Mouse (Mus musculus) brown adipose tissue, adult 24 weeks (tissue): ENCODE measurements around the gene Ifngr1. TPM values are rescaled to one million over a fixed set of nuclear protein-coding genes. Genes with fewer than 3 reads are reported as not detected.

ENCODE experiments used
- H3K27ac ChIP-seq: fragments of 200-500 bp; replicated peaks from 2 replicates; pipeline ENCODE4 v1.5.1; 2012; ENCODE audit warnings: low read depth, mild to moderate bottlenecking, low read length
- H3K4me1 ChIP-seq: fragments of 200-500 bp; 2 replicates; pipeline ENCODE4 v1.6.1; 2012; ENCODE audit warnings: low read length, mixed read lengths; ENCODE audit not compliant: control insufficient read depth, insufficient read depth, insufficient read length
- H3K4me3 ChIP-seq: fragments of 200-500 bp; 2 replicates; pipeline ENCODE4 v1.5.1; 2012; ENCODE audit warnings: low read depth, mild to moderate bottlenecking, low read length, moderate library complexity; ENCODE audit not compliant: insufficient read depth
- polyA plus RNA-seq: library from polyadenylated mRNA; stranded (reverse); fragments of >200 nt; gene quantifications from 2 replicates; pipeline ENCODE4 v1.2.4, GENCODE M21; 2012; ENCODE audit not compliant: missing spikeins, insufficient read depth, insufficient read length

Gene Ifngr1
- polyA plus RNA-seq, 1 experiment = 46.2 TPM

DNA sequence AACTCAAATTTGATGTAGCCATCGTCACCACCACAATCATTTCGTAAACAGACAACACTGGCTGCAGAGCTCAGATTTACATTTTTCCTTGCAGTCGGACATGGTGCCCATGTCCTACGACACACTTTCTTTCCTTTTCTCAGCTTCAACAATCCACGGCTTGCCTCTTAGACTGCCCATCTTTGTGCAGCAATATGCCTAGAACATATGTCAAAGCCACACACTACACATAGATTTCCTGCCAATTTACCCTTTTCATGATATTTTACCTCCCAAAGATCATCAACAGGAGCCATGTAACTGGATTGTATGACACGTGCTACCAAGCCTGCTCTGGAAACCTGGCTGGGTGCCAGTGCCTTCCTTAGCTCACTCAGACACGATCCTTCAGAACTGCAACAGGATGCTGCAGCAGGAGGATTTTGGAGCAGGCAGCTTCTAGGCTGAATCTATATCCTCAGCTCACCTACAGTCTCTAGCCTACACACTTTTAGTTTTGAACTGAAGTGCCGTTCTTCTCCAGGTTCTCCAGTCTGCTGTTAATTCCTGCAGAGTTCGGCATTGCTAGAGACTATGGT lies 13.3 kb upstream of the Ifngr1 start:
- Histone ChIP-seq H3K4me1 (peaks cover 5% of the 10 kb centered on the region; the same call in 1 of the 2 replicates), H3K27ac (0 out of 2 replicates have a peak overlapping the region, but pooled peaks have one; percentile 39), H3K4me3 (no peak overlapping the region)

DNA sequence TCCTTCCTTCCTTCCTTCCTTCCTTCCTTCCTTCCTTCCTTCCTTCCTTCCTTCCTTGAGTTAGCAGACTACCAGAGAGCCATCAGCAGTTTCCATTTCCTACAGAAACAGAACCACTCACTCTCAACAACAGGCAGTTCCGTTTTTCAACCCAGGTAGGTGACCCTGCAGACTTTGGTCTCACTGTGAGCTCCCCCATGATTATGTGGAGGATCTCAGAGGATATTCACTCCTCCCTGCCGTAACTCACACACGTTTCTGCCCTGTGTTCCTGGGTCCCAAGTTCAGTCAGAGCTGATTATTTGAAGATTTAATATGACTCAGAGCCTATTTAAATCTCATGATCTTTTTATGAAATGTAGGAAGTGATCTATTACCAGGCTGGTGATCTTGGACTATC lies 11.1 kb upstream of the Ifngr1 start:
- peaks cover 5% of the 10 kb centered on the region; the same call in 1 of the 2 replicates for H3K4me1 ChIP-seq
- H3K27ac ChIP-seq = no peak overlapping the region
- H3K4me3 ChIP-seq = no peak overlapping the region

DNA sequence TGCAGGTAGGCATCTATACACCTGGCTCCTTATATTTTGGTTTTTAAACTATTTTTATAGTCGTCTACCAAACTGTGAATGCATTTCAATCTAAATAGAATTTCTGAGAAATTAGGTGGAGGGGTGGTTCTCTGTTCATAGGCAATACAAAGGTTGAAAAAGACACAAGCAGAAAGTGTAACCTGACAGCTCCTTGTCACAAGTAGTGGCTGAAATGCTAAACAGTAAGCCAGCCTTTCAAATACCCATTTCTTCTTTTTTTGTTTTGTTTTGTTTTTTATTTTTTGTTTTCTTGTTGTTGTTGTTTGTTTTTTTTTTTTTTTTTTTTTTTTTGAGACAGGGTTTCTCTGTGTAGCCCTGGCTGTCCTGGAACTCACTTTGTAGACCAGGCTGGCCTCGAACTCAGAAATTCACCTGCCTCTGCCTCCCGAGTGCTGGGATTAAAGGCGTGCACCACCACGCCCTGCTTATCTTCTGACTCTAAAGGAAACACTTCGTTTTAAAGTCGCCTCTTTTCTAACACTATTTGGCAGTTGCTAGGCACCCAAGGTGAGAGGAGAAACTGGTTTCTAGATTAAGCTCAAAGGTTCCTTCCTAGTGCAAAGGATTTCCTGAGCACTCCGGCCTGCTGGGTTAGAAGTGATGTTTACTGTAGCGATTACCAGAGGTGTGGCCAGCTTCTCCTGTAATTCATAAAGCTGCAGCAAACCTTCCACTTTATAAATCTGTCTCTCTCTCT lies 9.7 kb upstream of the Ifngr1 start:
- Histone ChIP-seq H3K4me3 (no peak overlapping the region), H3K27ac (peak overlapping the region; percentile 83), H3K4me1 (peaks cover 5% of the 10 kb centered on the region; the same call in 1 of the 2 replicates)

DNA sequence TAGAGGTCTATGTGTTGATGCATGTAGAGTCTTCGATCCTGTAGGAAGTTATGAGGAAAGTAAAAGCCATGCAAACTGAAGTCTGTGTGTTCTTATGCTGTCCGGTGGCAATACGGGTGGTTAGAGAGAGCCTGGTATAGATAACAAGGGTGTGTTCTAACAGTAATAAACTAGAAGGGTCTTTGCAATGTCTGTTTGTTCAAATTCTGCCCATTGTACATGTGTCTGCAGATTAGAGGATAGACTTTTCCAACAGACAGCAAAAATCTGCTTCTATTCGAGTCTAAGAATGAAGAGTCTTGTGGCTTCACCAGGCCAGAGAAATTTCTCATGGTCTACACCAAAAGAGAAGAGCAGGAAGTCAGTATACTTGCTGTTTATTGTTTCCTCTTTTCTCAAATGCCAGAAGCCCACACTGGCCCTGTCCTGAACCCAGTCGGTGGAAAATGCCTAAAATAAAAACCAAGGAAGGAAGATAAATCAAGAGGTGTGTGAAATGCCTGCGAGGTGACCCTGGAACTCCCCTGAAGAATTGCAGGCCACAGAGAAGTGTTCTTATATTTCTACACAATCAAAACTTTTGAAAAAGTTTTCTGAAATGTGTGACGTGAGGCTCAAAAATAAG lies 8.8 kb upstream of the Ifngr1 start:
- peaks cover 5% of the 10 kb centered on the region; the same call in 1 of the 2 replicates for H3K4me1 ChIP-seq
- no peak overlapping the region for H3K4me3 ChIP-seq
- H3K27ac ChIP-seq = peak overlapping the region; percentile 83

DNA sequence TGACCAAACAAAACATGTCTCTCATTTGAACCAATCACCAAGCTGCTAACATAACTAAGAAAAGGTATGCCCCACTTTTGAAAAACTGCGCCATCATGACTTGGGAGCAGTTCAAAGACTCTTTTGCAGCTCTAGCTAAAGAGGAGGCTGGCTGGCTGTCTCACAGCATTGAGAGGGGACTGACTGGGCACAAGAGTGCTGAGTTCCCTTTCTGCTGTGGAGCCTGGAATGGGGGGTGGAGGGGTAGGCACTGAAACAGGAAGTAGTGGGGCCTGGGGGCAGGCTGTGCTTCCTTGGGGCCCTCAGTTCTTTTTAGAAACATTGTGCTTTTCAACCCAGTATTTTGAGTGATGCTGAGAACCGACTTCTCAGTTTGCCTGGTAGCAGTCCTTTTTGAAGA lies 7.7 kb upstream of the Ifngr1 start:
- Histone ChIP-seq H3K27ac (peak overlapping the region; percentile 48; the same call in 1 of the 2 replicates), H3K4me3 (no peak overlapping the region), H3K4me1 (peaks cover 5% of the 10 kb centered on the region; the same call in 1 of the 2 replicates)

DNA sequence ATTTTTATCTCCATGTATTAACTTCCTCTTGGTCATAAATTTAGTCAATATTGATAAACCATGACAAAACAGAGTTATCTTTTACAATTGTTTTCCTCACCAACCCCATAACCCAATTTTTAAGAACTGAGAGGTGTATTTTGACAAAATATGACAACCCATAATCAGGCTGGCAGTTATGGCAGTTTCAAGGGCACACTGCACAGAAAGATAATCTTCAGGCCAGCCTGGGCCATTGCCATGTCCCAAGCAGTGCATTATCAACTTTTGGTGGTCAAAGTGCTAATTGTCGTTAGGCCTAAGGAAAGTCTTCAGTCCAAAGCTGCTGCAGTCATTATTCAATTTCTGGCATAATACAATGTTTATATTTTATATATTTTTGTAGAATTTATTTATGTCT lies 6.9 kb upstream of the Ifngr1 start:
- peaks cover 5% of the 10 kb centered on the region; the same call in 1 of the 2 replicates for H3K4me1 ChIP-seq
- no peak overlapping the region for H3K4me3 ChIP-seq
- H3K27ac ChIP-seq = no peak overlapping the region

DNA sequence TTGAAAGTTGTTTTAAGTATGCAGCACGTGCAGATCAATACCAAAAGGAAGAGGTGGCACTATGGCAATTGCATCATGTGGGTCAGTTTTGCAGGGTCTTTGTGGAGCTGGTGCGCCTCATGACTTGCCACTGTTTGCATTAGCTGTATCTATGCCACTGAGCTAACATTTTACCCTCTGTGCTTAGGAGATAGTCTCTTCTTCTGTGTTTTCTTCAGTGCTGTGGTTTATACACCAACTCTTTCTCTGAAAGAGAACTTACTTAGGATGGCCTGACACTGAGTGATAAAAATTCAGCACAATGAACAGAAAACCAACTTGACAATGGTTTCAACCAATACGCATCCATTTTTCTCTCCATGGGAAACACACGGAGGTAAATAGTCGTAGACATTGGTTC lies 5.9 kb upstream of the Ifngr1 start:
- Histone ChIP-seq H3K27ac (no peak overlapping the region), H3K4me3 (no peak overlapping the region), H3K4me1 (peaks cover 5% of the 10 kb centered on the region; the same call in 1 of the 2 replicates)

DNA sequence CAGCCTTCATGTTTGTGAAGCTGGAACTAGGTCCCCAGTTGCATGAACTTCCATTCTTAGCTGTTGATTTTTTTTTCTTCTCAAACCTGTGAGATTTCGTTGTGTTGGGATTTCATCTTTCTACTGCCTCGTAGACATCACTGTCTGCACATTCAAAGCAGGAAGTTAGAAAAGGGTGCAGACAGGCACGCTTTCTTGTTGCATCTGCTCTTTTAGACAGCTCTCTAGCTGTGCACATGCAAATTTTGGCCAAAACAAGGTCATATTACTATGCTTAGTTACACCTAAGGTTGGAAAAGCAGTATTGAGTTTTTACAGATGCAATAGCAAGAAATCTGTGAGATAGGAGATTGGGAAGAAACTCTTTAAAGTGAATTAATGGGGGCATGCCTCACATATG lies 4.5 kb upstream of the Ifngr1 start:
- Histone ChIP-seq H3K4me1 (peaks cover 5% of the 10 kb centered on the region; the same call in 1 of the 2 replicates), H3K4me3 (no peak overlapping the region), H3K27ac (no peak overlapping the region)

DNA sequence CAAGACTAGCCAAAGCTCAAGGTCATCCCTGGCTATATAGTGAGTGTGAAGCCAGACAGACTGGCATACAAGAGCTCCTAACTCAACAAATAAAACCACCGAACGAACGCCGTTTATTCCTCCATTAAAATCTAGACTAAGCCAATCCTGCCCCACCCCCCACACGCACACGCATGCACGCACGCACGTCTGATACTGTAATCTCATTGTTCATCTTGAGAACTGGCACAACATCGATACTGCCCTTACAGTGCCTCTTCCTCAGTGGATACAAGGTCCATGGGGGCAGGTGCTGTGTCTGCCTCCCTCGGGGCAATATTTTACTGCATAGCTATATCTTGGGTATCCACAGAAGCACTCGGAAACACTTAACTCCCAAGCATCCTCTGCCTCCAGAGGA lies 2.1 kb upstream of the Ifngr1 start:
- no peak overlapping the region for H3K27ac ChIP-seq
- H3K4me3 ChIP-seq = no peak overlapping the region
- peaks cover 8% of the 10 kb centered on the region for H3K4me1 ChIP-seq

DNA sequence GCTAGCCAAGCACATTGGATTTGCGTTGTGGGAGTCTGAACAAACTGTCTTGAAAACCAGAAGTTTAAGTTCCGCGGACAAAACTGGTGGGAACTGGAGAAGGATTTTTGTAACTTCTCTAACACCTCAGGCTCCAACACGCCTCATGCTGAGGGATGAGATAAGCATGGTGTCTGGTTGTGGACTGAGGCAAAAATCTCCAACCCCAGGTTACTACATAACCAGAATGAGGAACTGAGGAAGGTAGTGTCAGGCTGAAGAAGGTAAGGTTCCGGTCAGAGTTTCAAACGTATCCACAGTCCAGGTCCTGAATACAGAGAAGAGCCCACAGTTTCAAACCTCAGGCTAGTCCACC lies 486 bp upstream of the Ifngr1 start:
- Histone ChIP-seq H3K27ac (peak overlapping the region; percentile 67), H3K4me3 (peak overlapping the region; percentile 39), H3K4me1 (peaks cover 14% of the 10 kb centered on the region)

DNA sequence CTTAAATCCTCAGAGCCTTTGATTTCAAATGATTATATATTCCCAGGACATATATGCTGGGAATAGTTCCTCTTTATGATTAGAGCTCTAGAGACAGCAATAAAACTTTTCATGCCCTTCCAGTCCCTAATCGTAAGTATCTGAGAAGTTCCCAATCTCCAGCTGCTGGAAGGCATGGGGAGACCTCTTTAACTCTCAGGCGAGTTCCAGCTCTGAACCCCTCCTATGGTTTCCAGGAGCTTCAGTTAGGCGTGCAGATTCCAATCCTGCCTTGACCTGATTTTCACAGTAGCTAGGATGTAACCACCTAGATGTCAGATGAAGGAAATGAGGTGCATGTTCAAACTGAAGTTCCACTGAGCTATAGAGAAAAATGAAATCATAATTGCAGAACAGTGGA lies 807 bp downstream of the Ifngr1 start:
- peak overlapping the region; percentile 90 for H3K4me3 ChIP-seq
- H3K27ac ChIP-seq = peak overlapping the region; percentile 98
- peaks cover 18% of the 10 kb centered on the region for H3K4me1 ChIP-seq

DNA sequence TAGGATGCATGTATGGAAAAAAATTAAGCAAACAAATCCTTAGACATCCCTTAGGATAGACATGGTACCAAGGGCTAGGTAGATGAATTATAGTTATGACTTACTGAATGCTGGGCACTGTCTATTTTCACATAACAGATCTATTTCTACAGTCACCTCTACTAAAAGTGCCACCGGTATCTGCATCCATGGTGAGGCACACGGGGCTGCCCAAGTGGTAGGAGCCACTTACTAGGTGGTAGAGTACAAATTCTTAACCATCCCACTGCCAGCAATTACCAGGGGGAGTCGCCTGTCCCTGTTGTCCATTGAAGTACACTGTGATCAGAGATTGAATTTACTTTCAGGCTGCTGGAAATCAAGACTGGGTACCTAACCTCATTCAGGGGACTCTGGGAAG lies 1.5 kb downstream of the Ifngr1 start:
- peaks cover 18% of the 10 kb centered on the region for H3K4me1 ChIP-seq
- H3K27ac ChIP-seq = peak overlapping the region; percentile 92
- H3K4me3 ChIP-seq = peak overlapping the region; percentile 51

DNA sequence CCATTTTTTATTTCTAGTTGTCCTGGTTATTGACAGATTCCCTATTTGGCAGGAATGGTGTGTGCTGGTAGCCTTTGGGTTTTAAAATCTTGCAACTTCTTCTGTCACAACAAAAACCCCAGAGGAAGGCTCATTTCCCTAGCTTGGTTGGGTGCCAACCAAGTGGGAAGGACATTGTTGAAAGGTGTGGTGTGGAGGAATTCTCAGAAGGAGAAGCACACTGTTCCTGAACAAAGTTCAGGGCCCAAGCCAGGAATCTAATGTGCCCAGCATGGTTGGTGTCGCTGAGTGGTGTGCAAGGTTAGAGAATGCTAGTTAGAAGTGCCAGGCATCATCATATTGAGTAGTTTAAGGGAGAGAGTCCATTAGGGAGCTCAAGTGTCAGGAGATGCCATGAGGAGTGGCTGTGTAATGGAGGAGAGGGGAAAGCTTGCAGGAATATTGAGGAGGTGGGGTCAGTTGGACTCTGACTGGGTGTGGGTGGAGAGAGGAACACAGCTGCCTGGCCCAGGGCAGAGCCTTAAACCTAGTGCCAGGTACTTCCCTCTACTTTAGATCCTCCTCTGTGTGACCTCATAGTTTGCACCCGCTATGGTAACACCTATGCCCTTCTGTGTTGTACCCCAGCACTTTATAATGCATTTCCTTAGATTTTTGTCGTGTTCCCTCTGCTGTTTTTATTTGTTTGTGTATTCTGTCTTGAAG lies 2.6 kb downstream of the Ifngr1 start:
- peaks cover 24% of the 10 kb centered on the region for H3K4me1 ChIP-seq
- peak overlapping the region; percentile 51 for H3K4me3 ChIP-seq
- peak overlapping the region; percentile 92 for H3K27ac ChIP-seq

DNA sequence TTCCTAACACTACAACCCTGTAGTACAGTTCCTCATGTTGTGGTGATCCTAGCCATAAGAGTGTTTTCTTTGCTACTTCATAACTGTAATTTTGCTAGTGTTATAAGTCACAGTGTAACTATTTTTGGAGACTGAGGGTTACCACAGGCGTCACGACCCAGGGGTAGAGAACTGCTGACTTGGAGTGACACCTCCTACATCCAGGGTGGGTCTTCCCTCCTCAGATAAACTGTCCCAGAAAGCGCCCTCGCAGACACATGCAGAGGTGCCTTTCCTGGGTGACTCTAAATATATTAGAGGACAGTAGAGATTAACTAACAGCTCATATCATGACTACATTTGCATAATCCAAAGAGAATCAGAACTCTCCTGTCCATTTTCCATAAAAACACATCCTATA lies 5.1 kb downstream of the Ifngr1 start:
- peak overlapping the region; percentile 64 for H3K27ac ChIP-seq
- H3K4me3 ChIP-seq = no peak overlapping the region
- H3K4me1 ChIP-seq = peaks cover 26% of the 10 kb centered on the region

DNA sequence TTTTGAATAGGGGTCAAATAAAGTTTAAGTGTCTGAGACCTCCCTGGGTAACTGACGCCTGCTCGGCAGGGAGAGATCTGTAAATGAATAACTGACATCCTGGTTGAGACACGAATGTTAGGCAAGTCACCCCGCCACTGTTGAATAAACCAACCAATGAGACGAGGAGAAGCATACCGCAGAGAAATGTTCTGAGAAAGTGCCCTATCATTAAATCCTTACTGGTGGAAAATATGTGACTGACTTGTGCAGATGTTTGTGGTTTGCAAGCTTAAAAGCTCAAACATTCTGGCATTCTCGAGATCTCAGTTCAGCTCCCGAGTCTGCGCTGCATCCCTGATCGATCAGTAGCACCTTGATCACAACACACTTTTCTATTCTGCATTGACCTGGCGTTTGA lies 6.3 kb downstream of the Ifngr1 start:
- Histone ChIP-seq H3K27ac (no peak overlapping the region), H3K4me1 (peaks cover 26% of the 10 kb centered on the region), H3K4me3 (no peak overlapping the region)
